Mouse (Mus musculus) testis, postnatal 14 days (tissue): ENCODE results near the gene Ntf5.
"Not testable (repeated sequence)": the region's sequence is repeated elsewhere in the genome, so short reads cannot be mapped to it uniquely, and the experiment has no call there.

Experiments used
- DNase-seq: peaks from one replicate; pipeline ENCODE4 v3.0.0; 2021; ENCODE audit warnings: low spot score

Gene Ntf5

DNA sequence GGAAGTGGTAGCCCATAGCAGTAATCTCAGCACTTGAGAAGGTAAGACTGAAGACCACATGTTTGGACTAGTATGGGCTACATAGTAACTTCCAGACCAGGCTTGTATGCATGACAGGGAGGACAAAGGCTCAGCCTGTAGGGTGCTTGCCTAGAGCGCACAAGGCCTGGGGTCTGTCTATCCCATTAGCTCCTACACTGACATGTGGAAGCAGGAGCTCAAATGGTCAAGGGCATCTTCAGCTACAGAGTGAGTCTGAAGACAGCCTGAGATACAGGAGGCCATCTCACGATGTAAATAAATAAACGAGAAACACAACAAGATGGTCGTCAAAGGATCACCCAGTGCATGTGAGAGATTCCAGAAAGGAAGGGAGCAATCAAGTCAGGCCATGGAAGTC is 48.8 kb downstream of the Ntf5 start:
- no peak for DNase-seq

DNA sequence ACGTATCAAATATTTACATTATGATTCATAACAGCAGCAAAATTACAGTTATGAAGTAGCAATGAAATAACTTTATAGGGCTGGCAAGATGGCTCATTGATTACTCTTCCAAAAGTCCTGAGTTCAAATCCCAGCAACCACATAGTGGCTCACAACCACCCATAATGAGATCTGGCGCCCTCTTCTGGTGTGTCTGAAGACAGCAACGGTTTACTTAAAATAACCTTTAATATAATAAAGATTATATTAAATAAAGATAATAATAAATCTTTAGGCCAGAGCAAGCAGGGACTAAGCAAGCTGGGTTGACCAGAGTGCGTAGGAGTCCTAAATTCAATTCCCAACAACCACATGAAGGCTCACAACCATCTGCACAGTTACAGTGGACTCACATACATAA is 49.4 kb downstream of the Ntf5 start:
- DNase-seq: not testable (repeated sequence)

- no peak for DNase-seq
These were observed 50.7 kb downstream of the Ntf5 start for GRCm38 (mm10) chr7:45463987-45464778.

GRCm38 (mm10) chr7:45465112-45465511 is 51.6 kb downstream of the Ntf5 start:
- no peak for DNase-seq

GRCm38 (mm10) chr7:45465549-45465948 is 52.1 kb downstream of the Ntf5 start:
- no peak for DNase-seq

- peak; percentile 92 for DNase-seq
These were observed 53.0 kb downstream of the Ntf5 start, which contains the start of gene Bax for GRCm38 (mm10) chr7:45466283-45467089. Bax (minus strand) TSS chr7:45466898.
